Mouse (Mus musculus): ENCODE measurements around the gene BC004004. TPM values are rescaled to one million over a fixed set of nuclear protein-coding genes. Genes with fewer than 3 reads are reported as not detected.

The BC004004 gene
- total and polyA plus RNA-seq, 3 experiments: 81.8 to 86.3 TPM; not detected in 1

GRCm38 (mm10) chr17:29323625-29324024 lies 55.0 kb downstream of the BC004004 start (continued):
- no peak for TF ChIP-seq CHD2 (IDR thresholded peaks at IDR 0.05; ENCODE audit: low read length)
- TF ChIP-seq ZC3H11A (IDR thresholded peaks at IDR 0.05; ENCODE audit: low read depth, low read length): no peak
- TF ChIP-seq MAZ (IDR thresholded peaks at IDR 0.05; ENCODE audit: low read depth, low read length): no peak
- TF ChIP-seq CTCF (IDR thresholded peaks at IDR 0.05 in 2 of 3, conservative IDR thresholded peaks at IDR 0.05 in 1 of 3; ENCODE audit: control insufficient read depth in 1 of 3, insufficient read depth in 1 of 3, low read depth in 2 of 3, low read length in 3 of 3, poor library complexity in 1 of 3, severe bottlenecking in 1 of 3): no peak
- no peak for TF ChIP-seq NRF1 (IDR thresholded peaks at IDR 0.05; ENCODE audit: insufficient read depth, low read depth, low read length, poor library complexity, severe bottlenecking)
- no peak for TF ChIP-seq CHD1 (IDR thresholded peaks at IDR 0.05; ENCODE audit: low read depth, low read length)
- TF ChIP-seq SMC3 (IDR thresholded peaks at IDR 0.05; ENCODE audit: low read depth, low read length): no peak
- TF ChIP-seq MXI1 (IDR thresholded peaks at IDR 0.05; ENCODE audit: low read depth, low read length): no peak
- TF ChIP-seq USF2 (IDR thresholded peaks at IDR 0.05; ENCODE audit: borderline replicate concordance in 1 of 2, insufficient read depth in 1 of 2, low read depth in 1 of 2, low read length in 2 of 2): no peak
- TF ChIP-seq TBP (IDR thresholded peaks at IDR 0.05; ENCODE audit: low read depth, low read length): no peak
- TF ChIP-seq TCF12 (IDR thresholded peaks at IDR 0.05; ENCODE audit: low read depth, low read length): peak; percentile 68
- TF ChIP-seq BHLHE40 (IDR thresholded peaks at IDR 0.05; ENCODE audit: borderline replicate concordance, low read depth, low read length): no peak
- no peak for TF ChIP-seq E2F4 (IDR thresholded peaks at IDR 0.05; ENCODE audit: borderline replicate concordance, low read depth, low read length)
- TF ChIP-seq RAD21 (IDR thresholded peaks at IDR 0.05; ENCODE audit: low read depth, low read length): no peak
- no peak for TF ChIP-seq UBTF (IDR thresholded peaks at IDR 0.05; ENCODE audit: borderline replicate concordance, insufficient read depth, low read depth, low read length)
- no peak for TF ChIP-seq MAFK (IDR thresholded peaks at IDR 0.05; ENCODE audit: borderline replicate concordance, low read depth, low read length)
- TF ChIP-seq GABPA (IDR thresholded peaks at IDR 0.05; ENCODE audit: low read depth, low read length): no peak

- H3K27ac ChIP-seq (ENCODE audit: control insufficient read depth, low read depth, low read length): no peak overlapping the region
- no peak for DNase-seq (ENCODE audit: low read depth, low spot score)
- H3K9ac ChIP-seq (ENCODE audit: control insufficient read depth, low read depth, low read length, poor library complexity, severe bottlenecking): no peak overlapping the region
- no peak overlapping the region for H3K4me3 ChIP-seq (ENCODE audit: control insufficient read depth in 1 of 2, insufficient read depth in 1 of 2, low read depth in 2 of 2, low read length in 2 of 2)
- H3K79me2 ChIP-seq (ENCODE audit: control insufficient read depth, insufficient read depth, low read length, poor library complexity): no peaks in the 10 kb centered on the region
- peaks cover 2 to 14% of the 10 kb centered on the region in 2 experiments; a peak in 3 of 4 replicates for H3K4me1 ChIP-seq (ENCODE audit: control insufficient read depth in 1 of 2, insufficient read depth in 2 of 2, low read length in 2 of 2)
- H3K27me3 ChIP-seq (ENCODE audit: control insufficient read depth in 1 of 2, insufficient read depth in 2 of 2, low read length in 2 of 2): no peaks in the 10 kb centered on the region
- H3K36me3 ChIP-seq (ENCODE audit: control insufficient read depth in 1 of 2, insufficient read depth in 2 of 2, low read length in 2 of 2): peaks cover 0 to 11% of the 10 kb centered on the region in 2 experiments; a peak in 2 of 4 replicates
- no peak for TF ChIP-seq GATA1 (IDR thresholded peaks at IDR 0.05; ENCODE audit: low read depth, low read length)
- H3K9me3 ChIP-seq (replicated peaks; ENCODE audit: insufficient read depth, low read length): no peaks in the 10 kb centered on the region
Observed at GRCm38 (mm10) chr17:29325831-29326230, 57.2 kb downstream of the BC004004 start.

Measured in MEL (cell line).